Mouse (Mus musculus) adrenal gland, postnatal 10 days (tissue): ENCODE measurements at regions not wholly inside any gene's neighbourhood (a gene's known extent, or its start where the extent isn't known, plus 50 kb on each side); places are given as distances from the start of the nearest gene placed in this dataset.
"Not testable (repeated sequence)": the region's sequence is repeated elsewhere in the genome, so short reads cannot be mapped to it uniquely, and the experiment has no call there.

Experiments
- DNase-seq: peaks from one replicate; pipeline ENCODE4 v3.0.0; 2021; ENCODE audit warnings: mixed read lengths

GRCm38 (mm10) chr2:107117564-107117963, 58.1 kb upstream of the Fshb start:
- no peak for DNase-seq

GRCm38 (mm10) chr2:107118711-107119474, 59.4 kb upstream of the Fshb start:
- peak; percentile 41 for DNase-seq

- no peak for DNase-seq
These were observed 60.2 kb upstream of the Fshb start for GRCm38 (mm10) chr2:107119697-107120096.

GRCm38 (mm10) chr2:107133186-107133585, 73.7 kb upstream of the Fshb start:
- no peak for DNase-seq

GRCm38 (mm10) chr2:107149317-107149716, 89.9 kb upstream of the Fshb start:
- no peak for DNase-seq

- no peak for DNase-seq
These were observed 90.4 kb upstream of the Fshb start for GRCm38 (mm10) chr2:107149851-107150250.

- DNase-seq: no peak
These were observed 90.9 kb upstream of the Fshb start for GRCm38 (mm10) chr2:107150373-107150772.

- no peak for DNase-seq
These were observed 92.4 kb upstream of the Fshb start for GRCm38 (mm10) chr2:107151878-107152277.

- DNase-seq: not testable (repeated sequence)
These were observed 99.5 kb upstream of the Fshb start for GRCm38 (mm10) chr2:107158836-107159402.

GRCm38 (mm10) chr2:107175721-107176120, 114.7 kb upstream of the Kcna4 start:
- peak; percentile 7 for DNase-seq

- peak; percentile 31 for DNase-seq
These were observed 107.4 kb upstream of the Kcna4 start for GRCm38 (mm10) chr2:107183066-107183465.

- DNase-seq: no peak
These were observed 105.6 kb upstream of the Kcna4 start for GRCm38 (mm10) chr2:107184864-107185263.

- no peak for DNase-seq
These were observed 88.5 kb upstream of the Kcna4 start for GRCm38 (mm10) chr2:107201856-107202473.

GRCm38 (mm10) chr2:107202474-107202858, 88.0 kb upstream of the Kcna4 start:
- DNase-seq: no peak

- no peak for DNase-seq
These were observed 68.9 kb upstream of the Kcna4 start for GRCm38 (mm10) chr2:107221544-107221943.

- no peak for DNase-seq
These were observed 65.8 kb upstream of the Kcna4 start for GRCm38 (mm10) chr2:107224679-107225078.

GRCm38 (mm10) chr2:107227486-107227885, 63.0 kb upstream of the Kcna4 start:
- no peak for DNase-seq

- no peak for DNase-seq
These were observed 62.2 kb upstream of the Kcna4 start for GRCm38 (mm10) chr2:107228287-107228686.

GRCm38 (mm10) chr2:107231680-107232079, 58.8 kb upstream of the Kcna4 start:
- DNase-seq: no peak

- no peak for DNase-seq
These were observed 57.6 kb upstream of the Kcna4 start for GRCm38 (mm10) chr2:107232885-107233284.
